Mouse (Mus musculus): ENCODE measurements around the gene Gm49354. TPM values are rescaled to one million over a fixed set of nuclear protein-coding genes. Genes with fewer than 3 reads are reported as not detected.
"Not testable (repeated sequence)": the region's sequence is repeated elsewhere in the genome, so short reads cannot be mapped to it uniquely, and the experiment has no call there.

Gene Gm49354
- polyA plus RNA-seq, 2 experiments: not detected

GRCm38 (mm10) chr13:59796466-59796848, 14.4 kb upstream of the Gm49354 start:
- Histone ChIP-seq H3K9ac (ENCODE audit: low read depth, low read length, severe bottlenecking) (no peak overlapping the region), H3K9me3 (ENCODE audit: control insufficient read depth, low read length) (no peaks in the 10 kb centered on the region), H3K27me3 (ENCODE audit: control insufficient read depth, insufficient read depth, low read length) (no peaks in the 10 kb centered on the region), H3K4me1 (ENCODE audit: control insufficient read depth, insufficient read depth, low read length) (no peaks in the 10 kb centered on the region), H3K27ac (replicated peaks; ENCODE audit: low read depth, low read length) (no peak overlapping the region), H3K4me2 (replicated peaks; ENCODE audit: low read depth, low read length, severe bottlenecking) (no peak overlapping the region), H3K36me3 (ENCODE audit: control insufficient read depth, insufficient read depth, low read length) (peaks cover 99% of the 10 kb centered on the region), H3K4me3 (replicated peaks; ENCODE audit: low read length) (no peak overlapping the region)
- DNase-seq (ENCODE audit: low spot score) (no peak), ATAC-seq (ENCODE audit: low FRiP score, low read depth) (no peak)
- TF ChIP-seq POLR2A (IDR thresholded peaks at IDR 0.05; ENCODE audit: borderline replicate concordance, extremely low read depth, insufficient read depth, insufficient read length): no peak
- 92% methylated on average over 9 of the region's 9 CpGs for WGBS

- DNase-seq (ENCODE audit: low spot score) (no peak), ATAC-seq (ENCODE audit: low FRiP score, low read depth) (no peak)
- Histone ChIP-seq H3K4me2 (replicated peaks; ENCODE audit: low read depth, low read length, severe bottlenecking) (no peak overlapping the region), H3K4me1 (ENCODE audit: control insufficient read depth, insufficient read depth, low read length) (no peaks in the 10 kb centered on the region), H3K9me3 (ENCODE audit: control insufficient read depth, low read length) (no peaks in the 10 kb centered on the region), H3K4me3 (replicated peaks; ENCODE audit: low read length) (no peak overlapping the region), H3K27me3 (ENCODE audit: control insufficient read depth, insufficient read depth, low read length) (no peaks in the 10 kb centered on the region), H3K9ac (ENCODE audit: low read depth, low read length, severe bottlenecking) (no peak overlapping the region), H3K27ac (replicated peaks; ENCODE audit: low read depth, low read length) (no peak overlapping the region), H3K36me3 (ENCODE audit: control insufficient read depth, insufficient read depth, low read length) (peaks cover 100% of the 10 kb centered on the region)
- TF ChIP-seq POLR2A (IDR thresholded peaks at IDR 0.05; ENCODE audit: borderline replicate concordance, extremely low read depth, insufficient read depth, insufficient read length): no peak
- 91% methylated on average over 6 of the region's 6 CpGs for WGBS
Observed at GRCm38 (mm10) chr13:59795807-59796465, 13.9 kb upstream of the Gm49354 start.

GRCm38 (mm10) chr13:59794786-59795185, 12.7 kb upstream of the Gm49354 start:
- H3K4me3 ChIP-seq (replicated peaks; ENCODE audit: low read length): no peak overlapping the region
- H3K4me2 ChIP-seq (replicated peaks; ENCODE audit: low read depth, low read length, severe bottlenecking): no peak overlapping the region
- no peak overlapping the region for H3K27ac ChIP-seq (replicated peaks; ENCODE audit: low read depth, low read length)
- no peak for TF ChIP-seq POLR2A (IDR thresholded peaks at IDR 0.05; ENCODE audit: borderline replicate concordance, extremely low read depth, insufficient read depth, insufficient read length)
- DNase-seq (ENCODE audit: low spot score): no peak
- no peaks in the 10 kb centered on the region for H3K4me1 ChIP-seq (ENCODE audit: control insufficient read depth, insufficient read depth, low read length)
- no peaks in the 10 kb centered on the region for H3K27me3 ChIP-seq (ENCODE audit: control insufficient read depth, insufficient read depth, low read length)
- H3K9ac ChIP-seq (ENCODE audit: low read depth, low read length, severe bottlenecking): no peak overlapping the region
- peaks cover 100% of the 10 kb centered on the region for H3K36me3 ChIP-seq (ENCODE audit: control insufficient read depth, insufficient read depth, low read length)
- 88% methylated on average over 1 of the region's 1 CpGs for WGBS
- ATAC-seq (ENCODE audit: low FRiP score, low read depth): no peak
- no peaks in the 10 kb centered on the region for H3K9me3 ChIP-seq (ENCODE audit: control insufficient read depth, low read length)

GRCm38 (mm10) chr13:59779744-59780264, 2.2 kb downstream of the Gm49354 start:
- H3K36me3 ChIP-seq (ENCODE audit: control insufficient read depth, insufficient read depth, low read length): peaks cover 97% of the 10 kb centered on the region
- WGBS: 98% methylated on average over 1 of the region's 1 CpGs
- not testable (repeated sequence) for DNase-seq (ENCODE audit: low spot score); H3K9me3 ChIP-seq (ENCODE audit: control insufficient read depth, low read length); H3K9ac ChIP-seq (ENCODE audit: low read depth, low read length, severe bottlenecking); H3K27ac ChIP-seq (replicated peaks; ENCODE audit: low read depth, low read length); H3K4me3 ChIP-seq (replicated peaks; ENCODE audit: low read length); H3K4me1 ChIP-seq (ENCODE audit: control insufficient read depth, insufficient read depth, low read length); ATAC-seq (ENCODE audit: low FRiP score, low read depth); H3K27me3 ChIP-seq (ENCODE audit: control insufficient read depth, insufficient read depth, low read length); H3K4me2 ChIP-seq (replicated peaks; ENCODE audit: low read depth, low read length, severe bottlenecking)

- Histone ChIP-seq H3K4me3 (replicated peaks; ENCODE audit: low read length) (no peak overlapping the region), H3K4me1 (ENCODE audit: control insufficient read depth, insufficient read depth, low read length) (no peaks in the 10 kb centered on the region), H3K36me3 (ENCODE audit: control insufficient read depth, insufficient read depth, low read length) (peaks cover 93% of the 10 kb centered on the region), H3K9ac (ENCODE audit: low read depth, low read length, severe bottlenecking) (no peak overlapping the region), H3K27me3 (ENCODE audit: control insufficient read depth, insufficient read depth, low read length) (no peaks in the 10 kb centered on the region), H3K27ac (replicated peaks; ENCODE audit: low read depth, low read length) (no peak overlapping the region), H3K9me3 (ENCODE audit: control insufficient read depth, low read length) (no peaks in the 10 kb centered on the region), H3K4me2 (replicated peaks; ENCODE audit: low read depth, low read length, severe bottlenecking) (no peak overlapping the region)
- no peak for DNase-seq (ENCODE audit: low spot score)
- no peak for ATAC-seq (ENCODE audit: low FRiP score, low read depth)
- TF ChIP-seq POLR2A (IDR thresholded peaks at IDR 0.05; ENCODE audit: borderline replicate concordance, extremely low read depth, insufficient read depth, insufficient read length): no peak
- WGBS: 91% methylated on average over 4 of the region's 4 CpGs
Observed at GRCm38 (mm10) chr13:59779213-59779612, 2.8 kb downstream of the Gm49354 start.

Data from limb, embryonic 14.5 days (tissue).